Mouse (Mus musculus) hindbrain, embryonic 11.5 days (tissue): ENCODE measurements at regions not wholly inside any gene's neighbourhood (a gene's known extent, or its start where the extent isn't known, plus 50 kb on each side); places are given as distances from the start of the nearest gene placed in this dataset.

Source experiments
- ATAC-seq: fragments of 200-750 bp; cut with Nextera tagmentation; 2 replicates; pipeline ENCODE4 v1.8.0; 2017; ENCODE audit warnings: mild to moderate bottlenecking, moderate TSS enrichment, moderate library complexity; ENCODE audit not compliant: low FRiP score
- DNase-seq: peaks from one replicate; pipeline ENCODE4 v3.0.0-alpha.2; 2015; ENCODE audit warnings: low spot score
- H3K27ac ChIP-seq: fragments of 300-500 bp; sonication (generic); 2 replicates; pipeline ENCODE4 v1.5.1; 2014; ENCODE audit warnings: mild to moderate bottlenecking, low read depth, low read length
- H3K27me3 ChIP-seq: fragments of 300-500 bp; sonication (generic); 2 replicates; pipeline ENCODE4 v1.6.1; 2014; ENCODE audit warnings: mild to moderate bottlenecking, low read length, moderate library complexity, mixed read lengths; ENCODE audit not compliant: control insufficient read depth, insufficient read depth
- H3K36me3 ChIP-seq: fragments of 300-500 bp; sonication (generic); 2 replicates; pipeline ENCODE4 v1.6.1; 2014; ENCODE audit warnings: mild to moderate bottlenecking, low read length, moderate library complexity, mixed read lengths; ENCODE audit not compliant: control insufficient read depth, insufficient read depth
- H3K4me1 ChIP-seq: fragments of 300-500 bp; sonication (generic); replicated peaks from 2 replicates; pipeline ENCODE4 v1.6.1; 2014; ENCODE audit warnings: low read length, mixed read lengths; ENCODE audit not compliant: control insufficient read depth, insufficient read depth
- H3K4me2 ChIP-seq: fragments of 300-500 bp; sonication (generic); replicated peaks from 2 replicates; pipeline ENCODE4 v1.6.1; 2014; ENCODE audit warnings: mild to moderate bottlenecking, low read depth, low read length
- H3K4me3 ChIP-seq: fragments of 300-500 bp; sonication (generic); 2 replicates; pipeline ENCODE4 v1.5.1; 2014; ENCODE audit warnings: low read depth, low read length
- H3K9ac ChIP-seq: fragments of 300-500 bp; sonication (generic); 2 replicates; pipeline ENCODE4 v1.6.1; 2014; ENCODE audit warnings: low read depth, low read length
- H3K9me3 ChIP-seq: fragments of 300-500 bp; sonication (generic); 2 replicates; pipeline ENCODE4 v1.6.1; 2016; ENCODE audit warnings: low read length; ENCODE audit not compliant: control insufficient read depth
- WGBS: fragments of 180-500 bp; shearing (Covaris S2); extraction: QIAGEN DNeasy Blood & Tissue Kit; methylation state at CpG from one replicate; pipeline ENCODE4 v1.1.7; 2014; 5-methylcytosine and 5-hydroxymethylcytosine counted together

DNA sequence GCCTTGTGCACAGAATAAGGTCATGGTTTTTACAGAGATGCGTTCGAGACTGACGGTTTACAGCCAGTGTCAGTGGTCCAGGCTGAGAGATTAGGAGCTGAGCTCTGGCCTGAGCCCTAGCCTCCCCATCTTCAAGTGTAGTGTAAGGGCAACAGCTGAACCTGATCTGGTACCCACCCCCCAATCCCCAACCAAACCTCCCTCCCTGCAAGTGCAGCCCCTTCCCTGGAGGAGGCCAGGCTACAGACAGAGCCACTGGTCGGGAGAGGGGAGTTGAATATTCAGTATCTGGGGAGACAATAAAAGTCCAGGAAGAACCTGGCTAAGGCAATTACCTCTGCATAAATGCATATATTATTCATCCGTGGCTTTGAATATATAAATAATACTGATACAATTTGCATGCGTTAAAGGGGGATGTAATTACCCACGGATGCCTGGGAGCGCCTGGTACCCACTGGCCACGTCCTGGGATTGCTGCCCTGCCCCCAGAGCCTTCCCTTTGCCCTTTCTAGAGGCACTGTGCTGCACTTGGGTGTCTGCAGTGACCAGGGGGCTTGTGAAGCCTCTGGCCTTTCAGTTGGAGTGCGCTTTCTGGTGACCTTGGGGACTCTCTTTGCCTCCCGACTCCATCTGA lies 95.5 kb upstream of the Mvb12b start:
- Histone ChIP-seq H3K27me3 (no peaks in the 10 kb centered on the region), H3K4me3 (no peak overlapping the region), H3K9me3 (no peaks in the 10 kb centered on the region), H3K4me1 (peaks cover 8% of the 10 kb centered on the region; the same call in 1 of the 2 replicates), H3K36me3 (no peaks in the 10 kb centered on the region), H3K4me2 (no peak overlapping the region), H3K9ac (no peak overlapping the region), H3K27ac (peak overlapping the region; percentile 70)
- ATAC-seq, result peak; percentile 80
- 34% methylated on average over 11 of the region's 11 CpGs for WGBS
- DNase-seq, result peak; percentile 36

- DNase-seq, result peak; percentile 39
- H3K4me2 ChIP-seq, result no peak overlapping the region
- H3K9me3 ChIP-seq, result no peaks in the 10 kb centered on the region
- H3K27ac ChIP-seq, result no peak overlapping the region
- peaks cover 8% of the 10 kb centered on the region; the same call in 1 of the 2 replicates for H3K4me1 ChIP-seq
- H3K36me3 ChIP-seq, result no peaks in the 10 kb centered on the region
- ATAC-seq, result no peak
- no peaks in the 10 kb centered on the region for H3K27me3 ChIP-seq
- H3K4me3 ChIP-seq, result no peak overlapping the region
- WGBS, result 39% methylated on average over 8 of the region's 8 CpGs
- H3K9ac ChIP-seq, result no peak overlapping the region
Measured at GRCm38 (mm10) chr2:33981936-33982335, 94.2 kb upstream of the Mvb12b start.

GRCm38 (mm10) chr2:33981321-33981720 lies 93.6 kb upstream of the Mvb12b start:
- Histone ChIP-seq H3K9me3 (no peaks in the 10 kb centered on the region), H3K4me2 (no peak overlapping the region), H3K27me3 (no peaks in the 10 kb centered on the region), H3K9ac (no peak overlapping the region), H3K27ac (no peak overlapping the region), H3K4me3 (no peak overlapping the region), H3K36me3 (no peaks in the 10 kb centered on the region), H3K4me1 (peaks cover 8% of the 10 kb centered on the region; the same call in 1 of the 2 replicates)
- no peak for DNase-seq
- WGBS, result 82% methylated on average over 7 of the region's 7 CpGs
- no peak for ATAC-seq

GRCm38 (mm10) chr2:33980884-33981283 lies 93.1 kb upstream of the Mvb12b start:
- Histone ChIP-seq H3K9ac (no peak overlapping the region), H3K9me3 (no peaks in the 10 kb centered on the region), H3K27ac (no peak overlapping the region), H3K4me1 (peaks cover 8% of the 10 kb centered on the region; the same call in 1 of the 2 replicates), H3K4me2 (no peak overlapping the region), H3K36me3 (no peaks in the 10 kb centered on the region), H3K4me3 (no peak overlapping the region), H3K27me3 (no peaks in the 10 kb centered on the region)
- ATAC-seq (no peak), DNase-seq (no peak)
- WGBS, result 78% methylated on average over 10 of the region's 10 CpGs

GRCm38 (mm10) chr2:33979276-33979675 lies 91.5 kb upstream of the Mvb12b start:
- H3K27ac ChIP-seq, result no peak overlapping the region
- H3K4me2 ChIP-seq, result no peak overlapping the region
- no peak overlapping the region for H3K4me3 ChIP-seq
- no peaks in the 10 kb centered on the region for H3K36me3 ChIP-seq
- H3K27me3 ChIP-seq, result no peaks in the 10 kb centered on the region
- H3K9me3 ChIP-seq, result no peaks in the 10 kb centered on the region
- no peak overlapping the region for H3K9ac ChIP-seq
- no peak for DNase-seq
- no peak for ATAC-seq
- peaks cover 8% of the 10 kb centered on the region; the same call in 1 of the 2 replicates for H3K4me1 ChIP-seq

DNA sequence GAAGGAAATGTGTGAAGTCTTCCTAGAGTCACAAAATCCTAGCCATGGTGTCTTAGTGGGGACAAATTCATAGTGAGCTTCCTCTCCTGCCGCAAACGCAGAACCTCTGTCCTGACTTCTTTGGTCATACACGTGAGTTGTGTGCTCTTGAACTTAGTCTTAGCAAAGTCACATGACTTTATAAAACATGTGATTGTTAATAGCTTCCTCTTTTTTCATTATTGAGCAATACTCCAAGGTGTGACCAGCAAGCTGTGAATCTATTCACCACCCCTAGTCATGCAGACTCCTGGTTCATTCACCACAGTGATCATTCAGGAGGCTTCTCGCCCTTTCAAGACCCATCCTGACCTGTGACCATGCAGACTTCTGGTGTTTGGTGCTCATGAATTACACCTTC lies 90.8 kb upstream of the Mvb12b start:
- Histone ChIP-seq H3K9ac (no peak overlapping the region), H3K27me3 (no peaks in the 10 kb centered on the region), H3K27ac (no peak overlapping the region), H3K4me2 (no peak overlapping the region), H3K9me3 (no peaks in the 10 kb centered on the region), H3K36me3 (no peaks in the 10 kb centered on the region), H3K4me3 (no peak overlapping the region), H3K4me1 (peaks cover 10% of the 10 kb centered on the region)
- ATAC-seq (no peak), DNase-seq (no peak)
- WGBS, result 87% methylated on average over 4 of the region's 4 CpGs

DNA sequence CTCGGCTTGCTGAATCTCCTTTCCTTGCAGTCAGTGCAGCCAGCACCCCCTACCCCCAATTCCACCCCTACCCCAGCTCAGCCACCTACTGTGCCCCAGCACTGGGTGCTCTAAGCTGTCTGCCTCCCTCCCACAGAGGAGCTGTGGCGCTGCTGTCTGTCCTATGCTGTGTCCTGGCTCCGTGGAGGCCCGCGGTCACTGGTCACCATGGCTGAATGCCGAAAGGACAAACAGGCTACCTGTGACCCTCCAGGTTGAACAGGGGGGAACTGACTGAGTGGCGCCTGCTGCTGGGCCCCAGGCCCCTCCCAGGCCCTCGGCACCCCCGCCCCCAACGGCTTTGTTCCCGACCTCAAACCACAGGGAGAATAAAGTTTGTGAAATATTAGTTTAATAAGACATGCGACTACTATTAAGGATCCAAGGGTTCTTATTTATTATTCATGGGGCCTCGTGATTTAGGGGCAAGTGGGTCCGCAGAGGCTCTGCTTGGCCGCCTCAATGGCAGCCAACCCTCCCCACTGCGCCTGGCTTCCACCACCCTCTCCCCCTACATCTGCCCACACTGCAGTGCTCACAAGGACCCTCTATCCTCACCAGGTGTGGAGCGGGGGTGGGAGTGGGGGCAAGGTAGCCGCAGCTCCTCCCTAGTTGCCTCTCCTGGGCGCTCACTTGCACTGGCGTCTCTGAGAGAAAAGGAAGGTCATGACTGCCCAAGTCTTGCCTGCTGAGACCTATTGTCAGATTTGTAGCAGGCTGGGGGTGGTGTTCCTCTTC lies 90.0 kb upstream of the Mvb12b start:
- peaks cover 8% of the 10 kb centered on the region for H3K4me1 ChIP-seq
- 75% methylated on average over 20 of the region's 20 CpGs for WGBS
- no peak overlapping the region for H3K9ac ChIP-seq
- no peak overlapping the region for H3K4me2 ChIP-seq
- H3K36me3 ChIP-seq, result no peaks in the 10 kb centered on the region
- no peaks in the 10 kb centered on the region for H3K27me3 ChIP-seq
- DNase-seq (no peak), ATAC-seq (no peak)
- no peak overlapping the region for H3K4me3 ChIP-seq
- H3K9me3 ChIP-seq, result no peaks in the 10 kb centered on the region
- no peak overlapping the region for H3K27ac ChIP-seq

DNA sequence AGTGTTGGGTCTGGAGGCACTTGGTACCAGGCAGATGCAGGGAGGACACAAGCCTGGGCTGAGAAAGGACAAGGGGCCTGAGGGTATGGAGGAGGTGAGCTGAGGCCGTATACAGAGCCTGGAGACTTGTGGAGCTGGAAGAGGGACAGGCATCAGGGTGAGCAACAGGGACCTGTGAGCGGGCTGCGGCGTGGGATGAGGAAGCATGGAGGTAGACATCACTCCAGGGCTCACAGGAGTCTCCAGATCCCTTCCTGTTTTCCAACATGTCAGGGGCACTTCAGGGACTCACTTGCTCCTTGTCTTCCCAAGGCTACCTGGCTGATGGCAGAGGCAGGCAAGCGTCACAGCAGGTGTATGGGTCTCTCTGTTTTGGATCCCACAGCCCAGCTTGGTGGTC lies 89.4 kb upstream of the Mvb12b start:
- H3K36me3 ChIP-seq, result no peaks in the 10 kb centered on the region
- WGBS, result 84% methylated on average over 5 of the region's 5 CpGs
- H3K27me3 ChIP-seq, result no peaks in the 10 kb centered on the region
- no peak for ATAC-seq
- H3K4me3 ChIP-seq, result no peak overlapping the region
- peaks cover 4% of the 10 kb centered on the region for H3K4me1 ChIP-seq
- H3K27ac ChIP-seq, result no peak overlapping the region
- no peak overlapping the region for H3K9ac ChIP-seq
- no peaks in the 10 kb centered on the region for H3K9me3 ChIP-seq
- no peak overlapping the region for H3K4me2 ChIP-seq
- no peak for DNase-seq

- Histone ChIP-seq H3K9me3 (no peaks in the 10 kb centered on the region), H3K36me3 (no peaks in the 10 kb centered on the region), H3K9ac (no peak overlapping the region), H3K27ac (no peak overlapping the region), H3K27me3 (no peaks in the 10 kb centered on the region), H3K4me2 (no peak overlapping the region), H3K4me1 (peaks cover 2% of the 10 kb centered on the region), H3K4me3 (no peak overlapping the region)
- 85% methylated on average over 9 of the region's 9 CpGs for WGBS
- DNase-seq (no peak), ATAC-seq (no peak)
Measured at GRCm38 (mm10) chr2:33976183-33976582, 88.4 kb upstream of the Mvb12b start.
